Mouse (Mus musculus) embryo, embryonic 9.5 days (tissue): ENCODE results near the gene Clca3a2.
"Not testable (repeated sequence)": the region's sequence is repeated elsewhere in the genome, so short reads cannot be mapped to it uniquely, and the experiment has no call there.

ENCODE experiments used
- DNase-seq: peaks from one replicate; pipeline ENCODE4 v3.0.0-alpha.2; 2017; ENCODE audit errors: extremely low spot score

The Clca3a2 gene

GRCm38 (mm10) chr3:144819219-144819618 lies at the start of gene Clca3a2:
Clca3a2 (minus strand) TSS chr3:144819494.
- DNase-seq: not testable (repeated sequence)

GRCm38 (mm10) chr3:144849584-144849983 lies 30.3 kb upstream of the Clca3a2 start:
- no peak for DNase-seq

DNA sequence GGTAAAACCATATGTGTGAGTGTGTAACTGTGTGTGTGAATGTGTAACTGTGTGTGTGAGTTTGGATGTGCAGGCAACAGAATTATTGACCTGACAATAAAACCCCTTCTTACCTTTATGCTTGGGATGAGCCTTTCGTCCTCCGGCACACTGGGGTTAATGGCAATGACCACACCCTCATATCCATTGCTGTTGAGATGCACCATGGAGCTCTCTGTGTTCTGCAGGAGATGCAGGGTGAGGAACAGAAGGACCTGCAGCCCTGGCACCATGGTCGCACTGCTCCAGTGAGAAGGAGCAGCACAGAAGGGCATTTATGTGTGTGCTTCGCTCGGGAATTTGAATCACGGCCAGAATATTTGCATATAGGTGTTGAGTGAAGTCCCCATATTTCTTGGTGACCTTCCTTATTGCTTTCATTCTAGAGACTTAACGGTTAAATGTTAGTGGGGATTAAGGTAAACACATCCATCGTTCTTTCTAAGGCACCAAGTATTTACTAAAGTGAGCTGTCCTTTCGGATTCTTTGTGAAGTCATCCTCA lies 29.8 kb upstream of the Clca3a2 start, which contains the start of gene Clca3b:
Clca3b (minus strand) TSS at position 344 of the 543 bp plus-strand sequence.
- not testable (repeated sequence) for DNase-seq

DNA sequence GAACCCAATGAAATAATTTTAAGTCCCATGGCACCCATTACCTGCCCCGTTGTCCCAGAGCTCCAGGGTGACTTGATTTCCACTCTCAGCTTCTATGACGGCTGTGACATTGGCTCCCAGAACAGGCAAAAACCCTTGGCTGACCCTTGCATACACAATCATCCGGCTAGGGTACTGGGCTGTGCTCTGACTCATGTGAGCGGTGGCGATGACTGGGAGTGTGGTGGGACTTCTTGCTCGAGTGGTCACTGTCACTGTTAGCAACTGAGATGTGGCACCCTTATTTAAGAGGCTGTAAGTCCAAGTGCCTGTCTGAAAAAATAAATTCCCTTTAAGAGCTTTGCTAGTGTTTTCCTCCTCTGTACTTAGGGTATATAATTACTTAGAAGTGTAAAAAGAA lies 8.0 kb upstream of the Clca3a2 start:
- DNase-seq: no peak

DNA sequence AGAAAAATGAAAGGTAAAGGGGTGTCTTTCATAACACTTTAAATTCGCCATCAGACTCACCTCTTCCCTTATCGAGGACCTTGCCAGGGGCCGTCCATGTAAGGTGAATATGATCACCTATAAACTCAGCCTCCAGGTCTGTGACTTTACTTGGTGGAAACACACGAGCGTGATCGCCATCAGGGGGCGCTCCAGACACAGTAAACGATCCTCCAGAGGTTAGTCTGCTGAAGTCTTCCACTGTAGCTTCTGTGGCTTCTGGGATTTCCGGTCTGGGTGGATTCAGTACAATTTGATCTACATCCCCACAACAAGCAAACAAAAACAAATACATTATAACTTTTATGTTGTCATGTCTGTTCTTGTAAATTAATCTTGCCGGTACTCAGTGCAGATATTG lies 5.9 kb upstream of the Clca3a2 start:
- DNase-seq: peak; percentile 67

- DNase-seq: no peak
Measured at GRCm38 (mm10) chr3:144823331-144823730, 4.0 kb upstream of the Clca3a2 start.

DNA sequence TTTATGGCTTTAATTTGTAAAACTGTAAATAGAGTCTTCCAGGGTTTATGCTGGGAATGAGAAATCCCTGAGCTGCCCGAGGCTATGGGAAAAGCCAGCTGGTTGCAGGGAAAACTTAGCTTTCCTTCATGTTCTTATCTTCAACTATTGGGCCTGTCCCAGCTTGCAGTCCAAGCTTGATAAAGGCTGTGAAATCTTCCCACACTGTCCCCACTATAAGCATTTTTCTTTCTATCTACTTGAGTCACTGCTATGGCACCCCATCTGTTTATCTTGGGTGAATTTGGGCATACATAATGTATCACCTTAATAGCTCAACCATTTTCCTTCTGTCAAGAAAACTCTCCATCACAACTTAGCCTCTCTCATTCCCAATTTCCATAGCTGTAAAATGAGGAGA lies 1.3 kb upstream of the Clca3a2 start:
- DNase-seq: no peak

GRCm38 (mm10) chr3:144813336-144813735 lies 6.0 kb downstream of the Clca3a2 start:
- DNase-seq: not testable (repeated sequence)

DNA sequence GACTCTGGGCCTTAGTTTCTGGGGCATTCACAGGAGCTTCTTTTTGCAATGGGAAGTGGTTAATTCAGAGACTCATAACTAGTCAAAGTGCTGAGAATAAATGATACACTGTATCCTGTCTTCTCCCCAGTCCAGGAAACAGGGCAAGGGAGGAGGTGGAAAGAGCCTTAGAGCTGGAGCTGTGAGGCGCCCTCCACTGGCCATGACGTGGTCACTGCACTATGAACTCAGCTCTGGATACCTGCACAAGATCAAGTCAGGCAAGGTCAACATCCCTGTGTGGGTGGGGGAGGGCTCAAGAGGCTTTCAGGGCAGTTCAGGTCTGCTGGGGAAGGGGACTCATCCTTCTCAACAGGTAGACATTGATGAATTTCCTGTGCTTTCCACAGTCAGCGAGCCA lies 7.5 kb downstream of the Clca3a2 start:
- DNase-seq: no peak

GRCm38 (mm10) chr3:144808153-144808925 lies 11.0 kb downstream of the Clca3a2 start:
- not testable (repeated sequence) for DNase-seq

- DNase-seq: not testable (repeated sequence)
Measured at GRCm38 (mm10) chr3:144806626-144807025, 12.7 kb downstream of the Clca3a2 start.

GRCm38 (mm10) chr3:144801861-144802260 lies 17.4 kb downstream of the Clca3a2 start:
- peak; percentile 14 for DNase-seq

DNA sequence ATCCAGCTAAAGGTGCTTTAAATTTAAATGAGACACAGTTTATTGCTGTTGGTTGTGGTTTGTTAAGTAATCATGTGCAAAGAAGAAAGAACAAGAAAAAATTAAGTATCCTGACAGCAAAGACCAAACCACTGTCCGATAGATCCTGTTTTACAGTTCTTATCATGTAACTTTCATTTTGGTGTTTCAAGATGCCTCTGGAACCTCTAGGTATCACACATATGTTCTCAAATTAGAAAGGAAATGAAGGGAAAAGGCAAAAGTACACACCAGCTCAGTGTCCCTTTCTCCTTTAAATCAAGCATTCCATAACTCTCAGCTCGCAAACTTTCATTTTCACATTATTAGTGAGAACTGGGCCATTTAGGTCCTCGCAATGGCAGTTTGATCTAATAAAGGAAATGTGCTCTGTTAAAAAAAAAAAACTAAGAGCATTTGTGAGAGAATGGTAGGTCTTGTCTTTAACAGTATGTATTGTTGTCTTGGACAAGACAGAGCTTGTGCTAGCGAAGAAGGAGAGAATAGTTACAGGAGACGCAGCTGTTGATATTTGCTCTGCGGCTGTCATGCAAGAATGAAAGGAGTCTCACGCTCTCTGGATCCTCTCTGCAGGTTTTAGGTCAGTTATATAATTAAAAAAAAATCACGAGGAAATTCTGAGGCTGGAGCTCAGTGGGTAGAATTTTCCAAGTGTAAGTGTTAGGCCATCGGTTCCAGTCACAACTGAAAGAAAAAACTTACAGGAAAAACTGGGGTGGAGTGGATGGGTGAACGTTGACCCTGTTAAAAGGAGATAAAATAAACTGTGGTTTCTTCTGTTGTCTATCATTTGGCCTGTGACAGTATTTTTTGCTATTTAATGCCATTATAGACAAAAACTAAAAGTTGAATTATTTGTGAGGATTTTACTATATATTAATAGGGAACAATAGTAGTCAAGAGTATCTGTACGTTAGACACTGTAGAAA lies 33.8 kb downstream of the Clca3a2 start:
- no peak for DNase-seq

GRCm38 (mm10) chr3:144765161-144765560 lies 54.1 kb downstream of the Clca3a2 start:
- no peak for DNase-seq

DNA sequence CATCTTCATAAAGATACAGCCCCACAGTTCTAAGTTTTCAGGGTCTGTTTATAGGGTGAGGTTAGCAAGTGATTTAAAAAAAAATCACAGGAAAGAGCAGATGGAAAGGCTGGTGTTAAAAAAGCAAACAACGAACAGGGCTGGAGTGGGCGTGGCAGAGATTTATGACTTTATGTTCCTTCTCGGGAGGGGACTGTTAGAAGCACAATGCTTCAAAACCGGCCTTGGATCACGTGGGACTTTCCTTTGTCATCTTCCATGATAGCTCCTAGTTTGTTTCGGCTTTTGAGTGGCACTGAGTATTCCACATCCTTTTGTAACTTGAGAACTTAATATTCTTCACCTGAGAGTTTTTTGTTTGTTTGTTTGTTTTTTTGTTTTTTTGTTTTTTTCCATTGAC lies 57.8 kb downstream of the Clca3a2 start:
- DNase-seq: no peak

DNA sequence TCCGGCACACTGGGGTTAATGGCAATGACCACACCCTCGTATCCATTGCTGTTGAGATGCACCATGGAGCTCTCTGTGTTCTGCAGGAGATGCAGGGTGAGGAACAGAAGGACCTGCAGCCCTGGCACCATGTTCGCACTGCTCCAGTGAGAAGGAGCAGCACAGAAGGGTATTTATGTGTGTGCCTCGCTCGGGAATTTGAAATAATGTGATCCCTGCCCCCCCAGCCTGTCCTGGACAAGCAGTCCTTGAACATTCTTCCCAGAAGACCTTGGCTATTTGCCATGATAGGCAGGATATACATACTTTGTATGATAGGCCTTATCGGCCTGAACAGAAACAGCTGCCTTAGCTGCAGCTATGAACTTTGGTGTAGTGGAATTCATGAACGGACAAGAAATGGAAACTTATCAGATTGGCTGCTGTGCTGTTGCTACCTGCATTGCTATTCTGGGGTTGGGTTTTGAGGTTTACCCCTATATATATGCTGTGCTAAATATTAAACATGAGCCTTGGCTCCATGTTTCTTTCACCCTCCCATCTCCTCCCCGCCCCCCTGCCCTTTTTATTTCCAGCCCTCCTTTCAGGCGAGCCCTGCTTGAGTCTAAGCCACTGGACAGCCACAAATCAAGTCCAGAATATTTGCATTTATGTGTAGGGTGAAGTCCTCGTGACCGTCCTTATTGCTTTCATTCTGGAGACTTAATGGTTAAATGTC lies 58.5 kb downstream of the Clca3a2 start, which contains the start of gene Clca3a1:
Clca3a1 (minus strand) TSS at position 386 of the 718 bp plus-strand sequence.
- DNase-seq: no peak

- no peak for DNase-seq
Measured at GRCm38 (mm10) chr3:144759719-144760118, 59.6 kb downstream of the Clca3a2 start.

DNA sequence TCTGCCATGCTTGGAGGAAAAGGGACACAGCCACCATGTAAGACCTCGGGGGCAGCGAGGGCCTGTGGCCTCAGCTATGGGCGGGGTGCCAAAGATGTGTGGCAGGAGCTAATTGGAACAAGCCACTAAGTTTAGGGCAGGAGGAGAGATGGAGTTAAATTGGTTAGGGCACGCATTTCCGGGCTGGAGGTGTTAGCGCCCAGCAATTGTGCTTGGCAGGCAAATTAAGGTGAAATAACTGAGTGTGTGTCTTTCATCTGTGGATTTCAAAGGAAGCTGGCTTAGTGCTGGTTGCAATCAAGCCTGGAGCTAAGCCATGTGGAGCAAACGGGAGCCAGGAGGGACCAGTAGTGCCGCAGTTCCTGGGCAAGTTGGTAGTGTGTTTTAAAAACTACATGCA lies 63.2 kb downstream of the Clca3a2 start:
- DNase-seq: not testable (repeated sequence)

- DNase-seq: no peak
Measured at GRCm38 (mm10) chr3:144753120-144753519, 66.2 kb downstream of the Clca3a2 start.

DNA sequence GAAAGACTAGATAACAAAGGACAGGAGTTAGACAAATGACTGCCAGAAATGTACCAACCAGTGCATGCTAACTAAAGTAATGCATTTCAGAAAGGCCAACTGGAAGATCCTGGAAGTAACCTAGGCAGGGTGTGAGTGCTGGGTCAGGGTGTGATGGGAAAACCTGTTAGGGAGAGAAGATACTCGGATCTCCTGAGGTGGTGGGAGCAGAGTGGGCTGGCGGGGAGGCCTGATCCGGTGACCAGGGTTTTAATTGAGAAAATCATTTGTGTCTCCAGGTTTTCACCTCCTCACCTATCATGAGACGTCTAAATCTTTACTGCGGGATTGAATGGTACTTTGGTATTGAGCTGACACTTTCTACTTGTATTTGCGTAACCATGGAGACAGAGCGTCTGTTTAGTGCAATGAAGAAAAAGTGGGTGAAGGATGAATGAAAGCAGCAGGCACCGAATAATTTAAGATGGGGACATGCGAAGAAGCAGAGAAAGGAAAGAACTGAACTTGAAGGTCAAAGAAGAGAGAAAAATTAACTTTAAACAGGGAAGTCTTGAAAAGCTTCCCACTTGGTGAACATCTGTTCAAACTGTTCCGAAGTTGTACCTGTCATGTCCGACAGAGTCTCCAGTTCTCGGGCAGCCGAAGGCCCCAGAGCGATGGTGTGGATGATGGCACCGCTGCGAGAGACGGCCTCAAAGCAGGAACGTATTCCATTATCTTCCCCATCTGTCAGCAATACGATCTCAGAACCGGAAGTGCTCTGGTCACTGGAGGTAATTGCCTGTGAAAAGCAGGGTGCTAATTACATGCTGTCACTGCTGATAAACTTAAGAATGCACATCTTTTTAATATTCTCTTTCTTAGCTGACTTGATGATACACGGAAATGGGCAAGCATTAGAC lies 70.0 kb downstream of the Clca3a2 start:
- not testable (repeated sequence) for DNase-seq
